Mouse (Mus musculus) thymus, postnatal 4 days (tissue): ENCODE data around the gene Ints2.

Experiments
- DNase-seq: peaks from one replicate; pipeline ENCODE4 v3.0.0; 2021

The Ints2 gene

DNA sequence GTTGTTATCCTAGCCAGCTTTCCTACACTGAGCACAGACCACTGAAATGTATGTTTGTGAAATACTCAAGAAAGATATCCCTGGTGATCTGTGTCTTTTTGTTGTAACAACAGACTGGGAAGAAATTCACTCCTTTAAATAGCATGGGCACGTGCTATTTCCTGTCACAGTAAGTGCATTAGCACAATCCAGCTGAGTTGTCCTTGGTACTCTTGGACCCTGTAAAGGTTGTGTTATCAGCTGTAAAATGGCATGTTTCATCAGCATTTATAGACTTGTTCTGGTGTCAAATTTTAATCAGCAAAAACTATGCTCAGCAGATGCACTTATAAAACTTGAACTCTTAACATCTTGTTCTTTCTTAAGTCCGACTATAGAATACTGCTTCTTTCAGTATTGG is 86.6 kb downstream of the Ints2 start:
- DNase-seq = no peak
